Mouse (Mus musculus) hindlimb bud, embryonic 11.5 days (tissue): Measurements from ENCODE around the gene Kmt5b.

ENCODE experiments used
- DNase-seq: peaks from one replicate; pipeline ENCODE4 v3.0.0-alpha.2; 2012; ENCODE audit warnings: low read depth, low spot score; ENCODE audit errors: extremely low spot score

Gene Kmt5b

GRCm38 (mm10) chr19:3767276-3767780, at the start of gene Kmt5b:
TSS of gene Kmt5b (plus strand) at chr19:3767421.
- DNase-seq, result no peak

GRCm38 (mm10) chr19:3718481-3719361, 48.5 kb upstream of the Kmt5b start:
- peak; percentile 52 for DNase-seq

- DNase-seq, result no peak
Observed at GRCm38 (mm10) chr19:3719362-3719891, 47.8 kb upstream of the Kmt5b start.

- no peak for DNase-seq
Observed at GRCm38 (mm10) chr19:3723170-3723569, 44.1 kb upstream of the Kmt5b start.

- no peak for DNase-seq
Observed at GRCm38 (mm10) chr19:3723904-3724303, 43.3 kb upstream of the Kmt5b start.

- peak; percentile 58 for DNase-seq
Observed at GRCm38 (mm10) chr19:3724779-3725178, 42.4 kb upstream of the Kmt5b start.

- DNase-seq, result no peak
Observed at GRCm38 (mm10) chr19:3728901-3729300, 38.3 kb upstream of the Kmt5b start.

GRCm38 (mm10) chr19:3730781-3731646, 36.2 kb upstream of the Kmt5b start:
- DNase-seq, result no peak

- DNase-seq, result no peak
Observed at GRCm38 (mm10) chr19:3736001-3736400, 31.2 kb upstream of the Kmt5b start.

- DNase-seq, result no peak
Observed at GRCm38 (mm10) chr19:3739650-3740049, 27.6 kb upstream of the Kmt5b start.

GRCm38 (mm10) chr19:3742716-3743115, 24.5 kb upstream of the Kmt5b start:
- no peak for DNase-seq

GRCm38 (mm10) chr19:3743362-3743761, 23.9 kb upstream of the Kmt5b start:
- no peak for DNase-seq

- DNase-seq, result peak; percentile 35
Observed at GRCm38 (mm10) chr19:3743851-3744512, 23.2 kb upstream of the Kmt5b start.

- no peak for DNase-seq
Observed at GRCm38 (mm10) chr19:3752621-3753239, 14.5 kb upstream of the Kmt5b start.

GRCm38 (mm10) chr19:3753240-3753633, 14.0 kb upstream of the Kmt5b start:
- no peak for DNase-seq

GRCm38 (mm10) chr19:3753738-3754137, 13.5 kb upstream of the Kmt5b start:
- no peak for DNase-seq

- no peak for DNase-seq
Observed at GRCm38 (mm10) chr19:3757861-3758260, 9.4 kb upstream of the Kmt5b start.

- DNase-seq, result no peak
Observed at GRCm38 (mm10) chr19:3765221-3765820, 1.9 kb upstream of the Kmt5b start.

GRCm38 (mm10) chr19:3766378-3766777, 843 bp upstream of the Kmt5b start:
- no peak for DNase-seq
